Mouse (Mus musculus) cortical plate, adult 2 months (tissue): Measurements from ENCODE around the gene Sdk1.

Experiments
- CTCF ChIP-seq: fragments of 200-500 bp; IDR thresholded peaks from 2 replicates; pipeline ENCODE4 v1.5.1; 2011; ENCODE audit warnings: mild to moderate bottlenecking, control low read depth, low read length; ENCODE audit not compliant: insufficient read depth; ENCODE audit errors: extremely low read depth
- POLR2A ChIP-seq: fragments of 200-500 bp; IDR thresholded peaks from 2 replicates; pipeline ENCODE4 v1.6.1; 2011; ENCODE audit warnings: mild to moderate bottlenecking, low read length, control low read depth; ENCODE audit not compliant: insufficient read depth; ENCODE audit errors: extremely low read depth

- TF ChIP-seq POLR2A = no peak
- TF ChIP-seq CTCF = no peak
Observed at GRCm38 (mm10) chr5:142039236-142039635, 797.9 kb downstream of the Sdk1 start.
